Mouse (Mus musculus): Measurements from ENCODE around the gene Bbx. TPM values are rescaled to one million over a fixed set of nuclear protein-coding genes. Genes with fewer than 3 reads are reported as not detected.

Bbx gene
- polyA plus RNA-seq, 1 experiment: 4.6 TPM

- Histone ChIP-seq H3K27me3 (ENCODE audit: control insufficient read depth, insufficient read depth, insufficient read length) (no peaks in the 10 kb centered on the region), H3K36me3 (ENCODE audit: control insufficient read depth, insufficient read depth) (no peaks in the 10 kb centered on the region), H3K4me2 (ENCODE audit: low read depth) (no peak overlapping the region), H3K4me3 (no peak overlapping the region), H3ac (ENCODE audit: control insufficient read depth, insufficient read length) (no peak overlapping the region), H3K79me2 (ENCODE audit: control insufficient read depth, insufficient read depth) (peaks cover 4% of the 10 kb centered on the region)
- TF ChIP-seq E2F4 (IDR thresholded peaks at IDR 0.05; ENCODE audit: insufficient read depth) (no peak), POLR2AphosphoS2 (IDR thresholded peaks at IDR 0.05; ENCODE audit: insufficient read length, low read depth) (no peak), MYOD1 (IDR thresholded peaks at IDR 0.05; ENCODE audit: control insufficient read depth in 1 of 3, insufficient read length in 2 of 3, low read depth in 2 of 3) (no peak), TCF12 (IDR thresholded peaks at IDR 0.05; ENCODE audit: insufficient read depth, poor library complexity, severe bottlenecking) (no peak), SRF (IDR thresholded peaks at IDR 0.05; ENCODE audit: control insufficient read depth, insufficient read length, low read depth) (no peak), MAX (IDR thresholded peaks at IDR 0.05; ENCODE audit: low read depth) (no peak), MYOG (IDR thresholded peaks at IDR 0.05; ENCODE audit: control insufficient read depth in 1 of 3, insufficient read depth in 1 of 3, insufficient read length in 2 of 3, low read depth in 2 of 3) (no peak), CEBPB (IDR thresholded peaks at IDR 0.05; ENCODE audit: insufficient read depth, poor library complexity, severe bottlenecking) (no peak), USF1 (IDR thresholded peaks at IDR 0.05; ENCODE audit: low read depth) (no peak), TCF3 (IDR thresholded peaks at IDR 0.05; ENCODE audit: insufficient read length, low read depth) (no peak)
Measured at GRCm38 (mm10) chr16:50380232-50380631, 52.0 kb downstream of the Bbx start.

GRCm38 (mm10) chr16:50374611-50375010, 57.6 kb downstream of the Bbx start:
- Histone ChIP-seq H3K4me2 (ENCODE audit: low read depth) (no peak overlapping the region), H3K27me3 (ENCODE audit: control insufficient read depth, insufficient read depth, insufficient read length) (no peaks in the 10 kb centered on the region), H3ac (ENCODE audit: control insufficient read depth, insufficient read length) (no peak overlapping the region), H3K79me2 (ENCODE audit: control insufficient read depth, insufficient read depth) (peaks cover 10% of the 10 kb centered on the region), H3K36me3 (ENCODE audit: control insufficient read depth, insufficient read depth) (no peaks in the 10 kb centered on the region), H3K4me3 (no peak overlapping the region)
- TF ChIP-seq TCF3 (IDR thresholded peaks at IDR 0.05; ENCODE audit: insufficient read length, low read depth) (no peak), CEBPB (IDR thresholded peaks at IDR 0.05; ENCODE audit: insufficient read depth, poor library complexity, severe bottlenecking) (no peak), SRF (IDR thresholded peaks at IDR 0.05; ENCODE audit: control insufficient read depth, insufficient read length, low read depth) (no peak), TCF12 (IDR thresholded peaks at IDR 0.05; ENCODE audit: insufficient read depth, poor library complexity, severe bottlenecking) (no peak), USF1 (IDR thresholded peaks at IDR 0.05; ENCODE audit: low read depth) (no peak), POLR2AphosphoS2 (IDR thresholded peaks at IDR 0.05; ENCODE audit: insufficient read length, low read depth) (no peak), MYOG (IDR thresholded peaks at IDR 0.05; ENCODE audit: control insufficient read depth in 1 of 3, insufficient read depth in 1 of 3, insufficient read length in 2 of 3, low read depth in 2 of 3) (no peak), MAX (IDR thresholded peaks at IDR 0.05; ENCODE audit: low read depth) (no peak), MYOD1 (IDR thresholded peaks at IDR 0.05; ENCODE audit: control insufficient read depth in 1 of 3, insufficient read length in 2 of 3, low read depth in 2 of 3) (no peak), REST (IDR thresholded peaks at IDR 0.05; ENCODE audit: insufficient read depth, insufficient read length) (no peak)

GRCm38 (mm10) chr16:50373685-50374084, 58.5 kb downstream of the Bbx start:
- Histone ChIP-seq H3K4me3 (no peak overlapping the region), H3K79me2 (ENCODE audit: control insufficient read depth, insufficient read depth) (peaks cover 10% of the 10 kb centered on the region), H3ac (ENCODE audit: control insufficient read depth, insufficient read length) (no peak overlapping the region), H3K36me3 (ENCODE audit: control insufficient read depth, insufficient read depth) (no peaks in the 10 kb centered on the region), H3K4me2 (ENCODE audit: low read depth) (no peak overlapping the region), H3K27me3 (ENCODE audit: control insufficient read depth, insufficient read depth, insufficient read length) (no peaks in the 10 kb centered on the region)
- TF ChIP-seq CEBPB (IDR thresholded peaks at IDR 0.05; ENCODE audit: insufficient read depth, poor library complexity, severe bottlenecking): no peak
- no peak for TF ChIP-seq POLR2AphosphoS2 (IDR thresholded peaks at IDR 0.05; ENCODE audit: insufficient read length, low read depth)
- TF ChIP-seq REST (IDR thresholded peaks at IDR 0.05; ENCODE audit: insufficient read depth, insufficient read length): no peak
- no peak for TF ChIP-seq E2F4 (IDR thresholded peaks at IDR 0.05; ENCODE audit: insufficient read depth)
- TF ChIP-seq USF1 (IDR thresholded peaks at IDR 0.05; ENCODE audit: low read depth): no peak
- TF ChIP-seq MYOG (IDR thresholded peaks at IDR 0.05; ENCODE audit: control insufficient read depth in 1 of 3, insufficient read depth in 1 of 3, insufficient read length in 2 of 3, low read depth in 2 of 3): no peak
- TF ChIP-seq TCF12 (IDR thresholded peaks at IDR 0.05; ENCODE audit: insufficient read depth, poor library complexity, severe bottlenecking): no peak
- no peak for TF ChIP-seq SRF (IDR thresholded peaks at IDR 0.05; ENCODE audit: control insufficient read depth, insufficient read length, low read depth)
- TF ChIP-seq POLR2A (IDR thresholded peaks at IDR 0.05; ENCODE audit: insufficient read length, low read depth): no peak
- no peak for TF ChIP-seq TCF3 (IDR thresholded peaks at IDR 0.05; ENCODE audit: insufficient read length, low read depth)
- no peak for TF ChIP-seq MAX (IDR thresholded peaks at IDR 0.05; ENCODE audit: low read depth)
- TF ChIP-seq MYOD1 (IDR thresholded peaks at IDR 0.05; ENCODE audit: control insufficient read depth in 1 of 3, insufficient read length in 2 of 3, low read depth in 2 of 3): no peak

GRCm38 (mm10) chr16:50372543-50372942, 59.6 kb downstream of the Bbx start:
- H3K36me3 ChIP-seq (ENCODE audit: control insufficient read depth, insufficient read depth): no peaks in the 10 kb centered on the region
- no peak overlapping the region for H3ac ChIP-seq (ENCODE audit: control insufficient read depth, insufficient read length)
- H3K27me3 ChIP-seq (ENCODE audit: control insufficient read depth, insufficient read depth, insufficient read length): no peaks in the 10 kb centered on the region
- TF ChIP-seq MYOG (IDR thresholded peaks at IDR 0.05; ENCODE audit: control insufficient read depth in 1 of 3, insufficient read depth in 1 of 3, insufficient read length in 2 of 3, low read depth in 2 of 3): no peak
- no peak for TF ChIP-seq SRF (IDR thresholded peaks at IDR 0.05; ENCODE audit: control insufficient read depth, insufficient read length, low read depth)
- no peak for TF ChIP-seq MAX (IDR thresholded peaks at IDR 0.05; ENCODE audit: low read depth)
- no peak for TF ChIP-seq CEBPB (IDR thresholded peaks at IDR 0.05; ENCODE audit: insufficient read depth, poor library complexity, severe bottlenecking)
- no peak for TF ChIP-seq MYOD1 (IDR thresholded peaks at IDR 0.05; ENCODE audit: control insufficient read depth in 1 of 3, insufficient read length in 2 of 3, low read depth in 2 of 3)
- TF ChIP-seq TCF12 (IDR thresholded peaks at IDR 0.05; ENCODE audit: insufficient read depth, poor library complexity, severe bottlenecking): no peak
- no peak for TF ChIP-seq TCF3 (IDR thresholded peaks at IDR 0.05; ENCODE audit: insufficient read length, low read depth)
- TF ChIP-seq POLR2AphosphoS2 (IDR thresholded peaks at IDR 0.05; ENCODE audit: insufficient read length, low read depth): no peak
- no peak for TF ChIP-seq USF1 (IDR thresholded peaks at IDR 0.05; ENCODE audit: low read depth)
- H3K79me2 ChIP-seq (ENCODE audit: control insufficient read depth, insufficient read depth): peaks cover 10% of the 10 kb centered on the region
- no peak overlapping the region for H3K4me3 ChIP-seq
- no peak overlapping the region for H3K4me2 ChIP-seq (ENCODE audit: low read depth)
